Mouse (Mus musculus) heart, embryonic 14.5 days (tissue): ENCODE data around the gene Hagh. TPM values are rescaled to one million over a fixed set of nuclear protein-coding genes. Genes with fewer than 3 reads are reported as not detected.

Experiments
- ATAC-seq: fragments of 200-750 bp; cut with Nextera tagmentation; 2 replicates; pipeline ENCODE4 v1.8.0; 2017; ENCODE audit warnings: low read depth, moderate TSS enrichment; ENCODE audit not compliant: insufficient number of reproducible peaks, insufficient read depth, low FRiP score
- H3K27ac ChIP-seq, 2 experiments: fragments of 200-500 bp in 1 of 2; fragments of 300-500 bp in 1 of 2; sonication (generic) in 1 of 2; replicated peaks in 1 of 2; 2 replicates each; pipeline ENCODE4 v1.5.1; 2012 to 2014; ENCODE audit warnings: low read depth in 2 of 2, low read length in 2 of 2, control low read depth in 1 of 2, mild to moderate bottlenecking in 1 of 2, mixed read lengths in 1 of 2; ENCODE audit not compliant: control insufficient read depth in 1 of 2, insufficient read depth in 1 of 2
- H3K27me3 ChIP-seq: fragments of 300-500 bp; sonication (generic); 2 replicates; pipeline ENCODE4 v1.6.1; 2014; ENCODE audit warnings: mild to moderate bottlenecking, low read length, control low read depth; ENCODE audit not compliant: control insufficient read depth, insufficient read depth
- H3K36me3 ChIP-seq: fragments of 300-500 bp; sonication (generic); 2 replicates; pipeline ENCODE4 v1.6.1; 2014; ENCODE audit warnings: mild to moderate bottlenecking, control low read depth, low read length, mixed read lengths; ENCODE audit not compliant: control insufficient read depth, insufficient read depth
- H3K4me1 ChIP-seq, 2 experiments: fragments of 200-500 bp in 1 of 2; fragments of 300-500 bp in 1 of 2; sonication (generic) in 1 of 2; 2 replicates each; pipeline ENCODE4 v1.6.1; 2012 to 2014; ENCODE audit warnings: low read length in 2 of 2, control low read depth in 1 of 2, mixed read lengths in 1 of 2; ENCODE audit not compliant: control insufficient read depth in 2 of 2, insufficient read depth in 2 of 2
- H3K4me2 ChIP-seq: fragments of 300-500 bp; sonication (generic); 2 replicates; pipeline ENCODE4 v1.6.1; 2014; ENCODE audit warnings: mild to moderate bottlenecking, low read length
- H3K4me3 ChIP-seq, 2 experiments: fragments of 200-500 bp in 1 of 2; fragments of 300-500 bp in 1 of 2; sonication (generic) in 1 of 2; 2 replicates each; pipeline ENCODE4 v1.5.1; 2012 to 2014; ENCODE audit warnings: low read length in 2 of 2, mild to moderate bottlenecking in 2 of 2, control low read depth in 1 of 2, low read depth in 1 of 2, moderate library complexity in 1 of 2; ENCODE audit not compliant: control insufficient read depth in 1 of 2, insufficient read depth in 1 of 2
- H3K9ac ChIP-seq: fragments of 300-500 bp; sonication (generic); 2 replicates; pipeline ENCODE4 v1.6.1; 2014; ENCODE audit warnings: mild to moderate bottlenecking, low read length
- H3K9me3 ChIP-seq: fragments of 300-500 bp; sonication (generic); 2 replicates; pipeline ENCODE4 v1.6.1; 2016; ENCODE audit warnings: low read length, control low read depth; ENCODE audit not compliant: control insufficient read depth
- WGBS: fragments of 180-500 bp; shearing (Covaris S2); extraction: QIAGEN DNeasy Blood & Tissue Kit; methylation state at CpG from one replicate; pipeline ENCODE4 v1.1.7; 2014; 5-methylcytosine and 5-hydroxymethylcytosine counted together
- polyA plus RNA-seq: library from polyadenylated mRNA; unstranded; fragments of >200 nt; fragmentation: Nextera tagmentation; extraction: Ambion mirVana; gene quantifications from 2 replicates; pipeline ENCODE4 v1.2.1, GENCODE M21; 2014

Gene Hagh
- polyA plus RNA-seq, 1 experiment from 2014 or later, result 68.4 TPM

DNA sequence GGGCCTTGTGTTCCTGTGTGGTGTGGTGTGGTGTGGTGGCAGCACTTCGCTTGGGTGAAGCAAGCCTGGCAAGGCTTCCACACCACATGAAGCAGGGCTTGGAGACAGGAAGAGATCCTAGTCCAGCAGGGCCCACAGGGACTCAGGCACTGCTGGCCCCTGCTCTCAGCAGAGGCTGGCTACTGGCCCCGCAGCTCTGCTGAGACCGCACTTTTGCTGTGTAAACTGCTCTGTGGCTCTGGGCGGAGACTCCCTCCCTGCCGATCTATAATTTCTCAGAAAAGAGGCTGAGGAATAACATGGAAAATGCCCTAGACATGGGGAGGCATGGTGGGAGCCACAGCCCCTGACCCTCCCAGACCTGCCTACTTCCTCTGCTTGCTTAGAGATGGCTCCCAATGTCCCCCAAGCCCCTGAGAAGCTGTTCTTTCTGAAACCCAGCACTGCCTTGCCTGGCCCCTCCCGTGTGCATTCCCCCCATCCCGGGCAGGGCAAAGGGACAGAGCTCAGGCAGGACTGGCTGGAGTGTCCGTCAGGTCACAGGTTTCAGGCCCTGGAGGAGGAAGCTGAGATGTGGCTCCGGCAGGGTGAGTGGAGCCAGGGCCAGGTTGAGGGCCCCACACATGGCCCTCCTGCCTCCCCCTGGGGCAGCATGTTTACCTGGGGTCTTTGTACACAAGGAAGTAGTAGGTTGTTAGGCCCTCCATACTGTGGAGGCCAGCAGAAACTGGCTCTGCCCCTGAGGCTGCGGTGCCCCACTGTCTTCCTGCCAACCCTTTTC lies 37.6 kb downstream of the Hagh start:
- Histone ChIP-seq H3K4me2 (no peak overlapping the region), H3K36me3 (peaks cover 2% of the 10 kb centered on the region; the same call in 1 of the 2 replicates), H3K9ac (no peak overlapping the region), H3K9me3 (no peaks in the 10 kb centered on the region), H3K27ac (no peak overlapping the region), H3K27me3 (no peaks in the 10 kb centered on the region), H3K4me1 (no peaks in the 10 kb centered on the region), H3K4me3 (no peak overlapping the region)
- WGBS, result 64% methylated on average over 10 of the region's 10 CpGs
- ATAC-seq, result no peak

- H3K27me3 ChIP-seq, result no peaks in the 10 kb centered on the region
- no peaks in the 10 kb centered on the region for H3K9me3 ChIP-seq
- 43% methylated on average over 5 of the region's 5 CpGs for WGBS
- no peak for ATAC-seq
- no peaks in the 10 kb centered on the region for H3K4me1 ChIP-seq
- no peak overlapping the region for H3K4me3 ChIP-seq
- no peak overlapping the region for H3K9ac ChIP-seq
- H3K27ac ChIP-seq, result no peak overlapping the region
- H3K36me3 ChIP-seq, result peaks cover 7% of the 10 kb centered on the region
- no peak overlapping the region for H3K4me2 ChIP-seq
Measured at GRCm38 (mm10) chr17:24878117-24878397, 38.1 kb downstream of the Hagh start.

DNA sequence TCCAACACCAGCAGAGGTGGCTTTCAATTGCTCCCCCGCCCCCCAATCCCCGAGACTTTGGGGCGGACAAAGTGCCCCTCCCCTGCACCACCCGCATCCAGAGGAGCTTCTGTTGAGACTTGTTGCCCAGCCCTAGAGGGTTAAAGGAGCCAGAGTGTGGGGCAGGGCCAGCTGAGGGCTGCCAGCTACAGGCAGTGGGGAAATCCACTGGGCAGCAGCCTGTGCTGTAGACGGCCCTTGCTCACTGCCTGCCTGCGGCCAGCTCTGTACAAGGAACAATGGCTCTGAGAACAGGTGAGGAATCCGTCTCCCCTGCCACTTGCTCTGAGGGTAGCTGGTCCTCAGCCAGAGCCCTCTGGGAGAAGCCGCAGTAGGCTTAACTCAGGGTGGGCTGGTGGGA lies 38.6 kb downstream of the Hagh start:
- Histone ChIP-seq H3K9ac (no peak overlapping the region), H3K4me2 (no peak overlapping the region), H3K4me3 (no peak overlapping the region), H3K9me3 (no peaks in the 10 kb centered on the region), H3K4me1 (no peaks in the 10 kb centered on the region), H3K27ac (no peak overlapping the region), H3K36me3 (peaks cover 12% of the 10 kb centered on the region), H3K27me3 (no peaks in the 10 kb centered on the region)
- ATAC-seq, result no peak
- WGBS, result 70% methylated on average over 8 of the region's 8 CpGs

- WGBS, result 52% methylated on average over 7 of the region's 7 CpGs
- H3K9ac ChIP-seq, result no peak overlapping the region
- H3K4me3 ChIP-seq, result no peak overlapping the region
- peaks cover 5 to 9% of the 10 kb centered on the region in 2 experiments; a peak in 3 of 4 replicates for H3K4me1 ChIP-seq
- no peaks in the 10 kb centered on the region for H3K9me3 ChIP-seq
- H3K36me3 ChIP-seq, result peaks cover 22% of the 10 kb centered on the region
- ATAC-seq, result no peak
- no peak overlapping the region for H3K4me2 ChIP-seq
- no peak overlapping the region for H3K27ac ChIP-seq
- H3K27me3 ChIP-seq, result no peaks in the 10 kb centered on the region
Measured at GRCm38 (mm10) chr17:24881738-24882440, 41.9 kb downstream of the Hagh start.

- 83% methylated on average over 6 of the region's 6 CpGs for WGBS
Measured at GRCm38 (mm10) chr17:24884391-24884790, 44.4 kb downstream of the Hagh start.

GRCm38 (mm10) chr17:24885356-24886133 lies 45.6 kb downstream of the Hagh start:
- H3K27ac ChIP-seq, result no peak overlapping the region
- H3K4me3 ChIP-seq, result peak overlapping the region; percentile 67 to 86
- H3K4me1 ChIP-seq, result peaks cover 11 to 19% of the 10 kb centered on the region in 2 experiments
- no peaks in the 10 kb centered on the region for H3K9me3 ChIP-seq
- H3K36me3 ChIP-seq, result peaks cover 50% of the 10 kb centered on the region
- no peaks in the 10 kb centered on the region for H3K27me3 ChIP-seq
- peak overlapping the region; percentile 70 for H3K9ac ChIP-seq
- no peak for ATAC-seq
- WGBS, result 23% methylated on average over 22 of the region's 22 CpGs
- peak overlapping the region; percentile 90 for H3K4me2 ChIP-seq

More at GRCm38 (mm10) chr17:24884391-24884790, 44.4 kb downstream of the Hagh start:
- no peak overlapping the region for H3K27ac ChIP-seq
- no peaks in the 10 kb centered on the region for H3K27me3 ChIP-seq
- H3K36me3 ChIP-seq, result peaks cover 39% of the 10 kb centered on the region
- H3K4me2 ChIP-seq, result no peak overlapping the region
- H3K4me1 ChIP-seq, result peaks cover 11 to 19% of the 10 kb centered on the region in 2 experiments
- ATAC-seq, result no peak
- H3K9me3 ChIP-seq, result no peaks in the 10 kb centered on the region
- no peak overlapping the region for H3K4me3 ChIP-seq
- H3K9ac ChIP-seq, result no peak overlapping the region

GRCm38 (mm10) chr17:24886134-24886931 lies 46.4 kb downstream of the Hagh start, which contains the start of the genes Nubp2 and Spsb3:
Nubp2 (minus strand) TSS chr17:24886349.
Spsb3 (plus strand) TSS chr17:24886643.
- H3K4me2 ChIP-seq, result peak within 1 kb of the TSS; percentile 90
- H3K9me3 ChIP-seq, result no peaks in the 10 kb centered on the region
- H3K4me1 ChIP-seq, result peaks cover 11 to 19% of the 10 kb centered on the region in 2 experiments
- peaks cover 58% of the 10 kb centered on the region for H3K36me3 ChIP-seq
- no peaks in the 10 kb centered on the region for H3K27me3 ChIP-seq
- peak within 1 kb of the TSS; percentile 92 for H3K9ac ChIP-seq
- peak; percentile 94 for ATAC-seq
- under 1% methylated on average over 69 of the region's 69 CpGs for WGBS
- peak within 1 kb of the TSS; percentile 43 to 78; a peak in 3 of 4 replicates for H3K27ac ChIP-seq
- H3K4me3 ChIP-seq, result peak within 1 kb of the TSS; percentile 86
